Mouse (Mus musculus) CH12.LX (cell line): ENCODE measurements at regions not wholly inside any gene's neighbourhood (a gene's known extent, or its start where the extent isn't known, plus 50 kb on each side); places are given as distances from the start of the nearest gene placed in this dataset.
A peak's percentile ranks its signal among the peaks of the same experiment; 100 is the strongest.

Experiments
- DNase-seq: peaks from one replicate; pipeline ENCODE4 v3.0.0-alpha.2; 2013; ENCODE audit errors: extremely low read depth
- H3K27ac ChIP-seq: 2 replicates; pipeline ENCODE4 v1.5.1; 2012; ENCODE audit warnings: low read depth, mild to moderate bottlenecking, control low read depth, moderate library complexity; ENCODE audit not compliant: insufficient read depth
- H3K27me3 ChIP-seq: replicated peaks from 2 replicates; pipeline ENCODE3; 2012; ENCODE audit warnings: inconsistent platforms
- H3K36me3 ChIP-seq, 2 experiments: replicated peaks in 1 of 2; 2 replicates each; pipeline versions ENCODE3 to v1.6.1; 2012; ENCODE audit warnings: inconsistent platforms in 1 of 2, low read length in 1 of 2, mild to moderate bottlenecking in 1 of 2, mixed read lengths in 1 of 2, moderate library complexity in 1 of 2; ENCODE audit not compliant: control insufficient read depth in 1 of 2, insufficient read depth in 1 of 2
- H3K4me1 ChIP-seq, 2 experiments: 2 replicates each; pipeline ENCODE4 v1.6.1; 2012; ENCODE audit warnings: inconsistent platforms in 1 of 2, moderate library complexity in 1 of 2; ENCODE audit not compliant: insufficient read depth in 2 of 2, control insufficient read depth in 1 of 2
- H3K4me2 ChIP-seq: 2 replicates; pipeline ENCODE4 v1.6.1; 2012; ENCODE audit warnings: low read depth, mild to moderate bottlenecking, control low read depth; ENCODE audit not compliant: poor library complexity, insufficient read depth, severe bottlenecking
- H3K4me3 ChIP-seq, 3 experiments: fragments of 150-350 bp in 1 of 3; sonication (generic) in 1 of 3; replicated peaks in 1 of 3; 2 replicates each; pipeline versions ENCODE3 to v1.5.1; 2011 to 2012; ENCODE audit warnings: low read depth in 2 of 3, low read length in 2 of 3, mild to moderate bottlenecking in 2 of 3, moderate library complexity in 2 of 3, control low read depth in 1 of 3, improper control_type of control experiment in 1 of 3, inconsistent platforms in 1 of 3, mixed read lengths in 1 of 3; ENCODE audit not compliant: poor library complexity in 1 of 3
- H3K79me2 ChIP-seq: replicated peaks from 2 replicates; pipeline ENCODE4 v1.6.1; 2012; ENCODE audit warnings: mild to moderate bottlenecking, moderate library complexity; ENCODE audit not compliant: control insufficient read depth, poor library complexity, insufficient read depth, severe bottlenecking; ENCODE audit errors: extremely low read depth
- H3K9ac ChIP-seq: 2 replicates; pipeline ENCODE4 v1.6.1; 2012; ENCODE audit warnings: low read depth, mild to moderate bottlenecking, control low read depth, moderate library complexity; ENCODE audit not compliant: insufficient read depth
- H3K9me3 ChIP-seq: replicated peaks from 2 replicates; pipeline ENCODE3; 2012; ENCODE audit warnings: low read length, inconsistent platforms, mixed read lengths
- BHLHE40 ChIP-seq: IDR thresholded peaks from 2 replicates; pipeline ENCODE4 v1.6.1; 2011; ENCODE audit warnings: mild to moderate bottlenecking, low read depth, low read length, improper control_type of control experiment
- CHD2 ChIP-seq: IDR thresholded peaks from 2 replicates; pipeline ENCODE4 v1.6.1; 2011; ENCODE audit warnings: low read length, improper control_type of control experiment
- ELF1 ChIP-seq: IDR thresholded peaks from 2 replicates; pipeline ENCODE4 v1.6.1; 2014; ENCODE audit warnings: low read depth, mild to moderate bottlenecking, inconsistent platforms, low read length, improper control_type of control experiment
- EP300 ChIP-seq: IDR thresholded peaks from 2 replicates; pipeline ENCODE4 v1.6.1; 2011; ENCODE audit warnings: low read length, improper control_type of control experiment
- ETS1 ChIP-seq: conservative IDR thresholded peaks from 2 replicates; pipeline ENCODE4 v1.6.1; 2012; ENCODE audit warnings: low read depth, mild to moderate bottlenecking, inconsistent platforms, low read length, improper control_type of control experiment, moderate library complexity
- GABPA ChIP-seq: IDR thresholded peaks from 2 replicates; pipeline ENCODE4 v1.6.1; 2012; ENCODE audit warnings: low read depth, low read length, improper control_type of control experiment, inconsistent platforms; ENCODE audit not compliant: insufficient replicate concordance
- IRF4 ChIP-seq: IDR thresholded peaks from 2 replicates; pipeline ENCODE4 v1.6.1; 2014; ENCODE audit warnings: low read depth, mild to moderate bottlenecking, inconsistent platforms, low read length, improper control_type of control experiment
- JUN ChIP-seq: IDR thresholded peaks from 2 replicates; pipeline ENCODE4 v1.6.1; 2011; ENCODE audit warnings: low read depth, mild to moderate bottlenecking, low read length, improper control_type of control experiment, moderate library complexity; ENCODE audit not compliant: insufficient read depth
- JUND ChIP-seq: conservative IDR thresholded peaks from 2 replicates; pipeline ENCODE4 v1.6.1; 2011; ENCODE audit warnings: low read depth, low read length, improper control_type of control experiment
- MAFK ChIP-seq: IDR thresholded peaks from 2 replicates; pipeline ENCODE4 v1.6.1; 2011; ENCODE audit warnings: low read length, improper control_type of control experiment; ENCODE audit not compliant: insufficient replicate concordance
- MXI1 ChIP-seq: IDR thresholded peaks from 2 replicates; pipeline ENCODE4 v1.6.1; 2011; ENCODE audit warnings: mild to moderate bottlenecking, low read depth, low read length, improper control_type of control experiment
- MYC ChIP-seq: IDR thresholded peaks from 2 replicates; pipeline ENCODE4 v1.6.1; 2011; ENCODE audit warnings: low read depth, mild to moderate bottlenecking, improper control_type of control experiment, low read length
- NELFE ChIP-seq: IDR thresholded peaks from 2 replicates; pipeline ENCODE4 v1.6.1; 2011; ENCODE audit warnings: low read depth, low read length, improper control_type of control experiment
- NRF1 ChIP-seq: IDR thresholded peaks from 2 replicates; pipeline ENCODE4 v1.6.1; 2014; ENCODE audit warnings: low read depth, mild to moderate bottlenecking, inconsistent platforms, low read length, improper control_type of control experiment, moderate library complexity
- PAX5 ChIP-seq: IDR thresholded peaks from 2 replicates; pipeline ENCODE4 v1.6.1; 2012; ENCODE audit warnings: low read length, inconsistent platforms, mixed read lengths
- POLR2AphosphoS2 ChIP-seq: IDR thresholded peaks from 2 replicates; pipeline ENCODE4 v1.6.1; 2011; ENCODE audit warnings: low read depth, low read length, improper control_type of control experiment
- RAD21 ChIP-seq: IDR thresholded peaks from 2 replicates; pipeline ENCODE4 v1.6.1; 2011; ENCODE audit warnings: low read depth, mild to moderate bottlenecking, low read length, improper control_type of control experiment, moderate library complexity
- RCOR1 ChIP-seq: conservative IDR thresholded peaks from 2 replicates; pipeline ENCODE4 v1.6.1; 2012; ENCODE audit warnings: low read depth, mild to moderate bottlenecking, inconsistent platforms, low read length, improper control_type of control experiment
- SMC3 ChIP-seq: IDR thresholded peaks from 2 replicates; pipeline ENCODE4 v1.6.1; 2011; ENCODE audit warnings: low read depth, low read length, improper control_type of control experiment
- TCF12 ChIP-seq: IDR thresholded peaks from 2 replicates; pipeline ENCODE4 v1.6.1; 2014; ENCODE audit warnings: low read depth, mild to moderate bottlenecking, inconsistent platforms, low read length, improper control_type of control experiment
- USF2 ChIP-seq: conservative IDR thresholded peaks from 2 replicates; pipeline ENCODE4 v1.6.1; 2011; ENCODE audit warnings: low read depth, low read length, improper control_type of control experiment
- ZC3H11A ChIP-seq: IDR thresholded peaks from 2 replicates; pipeline ENCODE4 v1.6.1; 2012; ENCODE audit warnings: low read depth, mild to moderate bottlenecking, inconsistent platforms, low read length, improper control_type of control experiment
- ZKSCAN1 ChIP-seq: IDR thresholded peaks from 2 replicates; pipeline ENCODE4 v1.6.1; 2012; ENCODE audit warnings: low read depth, inconsistent platforms, low read length, improper control_type of control experiment, borderline replicate concordance
- ZNF384 ChIP-seq: IDR thresholded peaks from 2 replicates; pipeline ENCODE4 v1.6.1; 2012; ENCODE audit warnings: low read depth, low read length, improper control_type of control experiment, inconsistent platforms
- dilution Hi-C: fragments of 300-500 bp; cut with MboI; formaldehyde crosslinking; loops from 2 replicates; pipeline ENCODE4 v1.14.3; 2020; ENCODE audit warnings: low sequenced_read_pairs; ENCODE audit not compliant: extremely low pct_unique_long_range_greater_than_20kb, extremely low pct_ligation_motif_present
- in situ Hi-C: fragments of 300-500 bp; cut with MboI; formaldehyde crosslinking; loops from 3 replicates; pipeline ENCODE4 v1.14.3; 2019; ENCODE audit warnings: low sequenced_read_pairs, low pct_ligation_motif_present, low pct_unique_long_range_greater_than_20kb, mixed read lengths

GRCm38 (mm10) chr17:4765723-4766122 is 228.4 kb upstream of the Arid1b start:
- in situ Hi-C loops = no loop called here
- H3K4me1 ChIP-seq = peaks cover 4 to 12% of the 10 kb centered on the region in 2 experiments; a peak in 3 of 4 replicates
- no peaks in the 10 kb centered on the region for H3K27me3 ChIP-seq
- no peak for DNase-seq
- no peak overlapping the region for H3K9ac ChIP-seq
- no peak overlapping the region for H3K27ac ChIP-seq
- no peaks in the 10 kb centered on the region for H3K79me2 ChIP-seq
- peaks cover 5% of the 10 kb centered on the region for H3K9me3 ChIP-seq
- no peaks in the 10 kb centered on the region for H3K36me3 ChIP-seq
- dilution Hi-C loops = no loop called here
- no peak overlapping the region for H3K4me3 ChIP-seq
- TF ChIP-seq SMC3 (no peak), CHD2 (no peak), ZKSCAN1 (no peak), RAD21 (no peak), POLR2AphosphoS2 (no peak), PAX5 (no peak), ETS1 (no peak), NELFE (no peak), IRF4 (no peak), ZC3H11A (no peak), MYC (no peak), MXI1 (no peak)
- no peak overlapping the region for H3K4me2 ChIP-seq

GRCm38 (mm10) chr17:4767947-4768522 is 226.1 kb upstream of the Arid1b start:
- Histone ChIP-seq H3K79me2 (no peaks in the 10 kb centered on the region), H3K9me3 (peaks cover 5% of the 10 kb centered on the region), H3K27me3 (no peaks in the 10 kb centered on the region), H3K4me2 (no peak overlapping the region), H3K36me3 (no peaks in the 10 kb centered on the region), H3K27ac (no peak overlapping the region), H3K9ac (no peak overlapping the region), H3K4me3 (no peak overlapping the region), H3K4me1 (peaks cover 4 to 12% of the 10 kb centered on the region in 2 experiments; a peak in 3 of 4 replicates)
- peak; percentile 64 for DNase-seq
- TF ChIP-seq GABPA = no peak
- TF ChIP-seq NRF1 = no peak
- TF ChIP-seq RCOR1 = no peak
- no peak for TF ChIP-seq PAX5
- TF ChIP-seq EP300 = peak; percentile 84
- TF ChIP-seq USF2 = no peak
- 0 out of 2 replicates have a peak, but pooled peaks have one; percentile 17 for TF ChIP-seq TCF12
- TF ChIP-seq ELF1 = no peak
- peak; percentile 77 for TF ChIP-seq IRF4
- TF ChIP-seq SMC3 = no peak
- TF ChIP-seq ZC3H11A = no peak
- 0 out of 2 replicates have a peak, but pooled peaks have one; percentile 34 for TF ChIP-seq MAFK
- TF ChIP-seq JUND = peak; percentile 88
- TF ChIP-seq CHD2 = no peak
- TF ChIP-seq ZNF384 = peak; percentile 65
- peak; percentile 72 for TF ChIP-seq JUN
- TF ChIP-seq BHLHE40 = peak; percentile 52
- in situ Hi-C loops (no loop called here), dilution Hi-C loops (no loop called here)
